Mouse (Mus musculus) CH12.LX (cell line): ENCODE measurements at regions not wholly inside any gene's neighbourhood (a gene's known extent, or its start where the extent isn't known, plus 50 kb on each side); places are given as distances from the start of the nearest gene placed in this dataset.

Source experiments
- DNase-seq: peaks from one replicate; pipeline ENCODE4 v3.0.0-alpha.2; 2013; ENCODE audit errors: extremely low read depth
- H3K27ac ChIP-seq: 2 replicates; pipeline ENCODE4 v1.5.1; 2012; ENCODE audit warnings: low read depth, mild to moderate bottlenecking, control low read depth, moderate library complexity; ENCODE audit not compliant: insufficient read depth
- H3K27me3 ChIP-seq: replicated peaks from 2 replicates; pipeline ENCODE3; 2012; ENCODE audit warnings: inconsistent platforms
- H3K36me3 ChIP-seq, 2 experiments: replicated peaks in 1 of 2; 2 replicates each; pipeline versions ENCODE3 to v1.6.1; 2012; ENCODE audit warnings: inconsistent platforms in 1 of 2, low read length in 1 of 2, mild to moderate bottlenecking in 1 of 2, mixed read lengths in 1 of 2, moderate library complexity in 1 of 2; ENCODE audit not compliant: control insufficient read depth in 1 of 2, insufficient read depth in 1 of 2
- H3K4me1 ChIP-seq, 2 experiments: 2 replicates each; pipeline ENCODE4 v1.6.1; 2012; ENCODE audit warnings: inconsistent platforms in 1 of 2, moderate library complexity in 1 of 2; ENCODE audit not compliant: insufficient read depth in 2 of 2, control insufficient read depth in 1 of 2
- H3K4me2 ChIP-seq: 2 replicates; pipeline ENCODE4 v1.6.1; 2012; ENCODE audit warnings: low read depth, mild to moderate bottlenecking, control low read depth; ENCODE audit not compliant: poor library complexity, insufficient read depth, severe bottlenecking
- H3K4me3 ChIP-seq, 3 experiments: fragments of 150-350 bp in 1 of 3; sonication (generic) in 1 of 3; replicated peaks in 1 of 3; 2 replicates each; pipeline versions ENCODE3 to v1.5.1; 2011 to 2012; ENCODE audit warnings: low read depth in 2 of 3, low read length in 2 of 3, mild to moderate bottlenecking in 2 of 3, moderate library complexity in 2 of 3, control low read depth in 1 of 3, improper control_type of control experiment in 1 of 3, inconsistent platforms in 1 of 3, mixed read lengths in 1 of 3; ENCODE audit not compliant: poor library complexity in 1 of 3
- H3K79me2 ChIP-seq: replicated peaks from 2 replicates; pipeline ENCODE4 v1.6.1; 2012; ENCODE audit warnings: mild to moderate bottlenecking, moderate library complexity; ENCODE audit not compliant: control insufficient read depth, poor library complexity, insufficient read depth, severe bottlenecking; ENCODE audit errors: extremely low read depth
- H3K9ac ChIP-seq: 2 replicates; pipeline ENCODE4 v1.6.1; 2012; ENCODE audit warnings: low read depth, mild to moderate bottlenecking, control low read depth, moderate library complexity; ENCODE audit not compliant: insufficient read depth
- H3K9me3 ChIP-seq: replicated peaks from 2 replicates; pipeline ENCODE3; 2012; ENCODE audit warnings: low read length, inconsistent platforms, mixed read lengths
- CHD1 ChIP-seq: IDR thresholded peaks from 2 replicates; pipeline ENCODE4 v1.6.1; 2012; ENCODE audit warnings: low read depth, low read length, improper control_type of control experiment, inconsistent platforms
- E2F4 ChIP-seq: IDR thresholded peaks from 2 replicates; pipeline ENCODE4 v1.6.1; 2011; ENCODE audit warnings: low read depth, low read length, improper control_type of control experiment; ENCODE audit not compliant: insufficient replicate concordance
- GABPA ChIP-seq: IDR thresholded peaks from 2 replicates; pipeline ENCODE4 v1.6.1; 2012; ENCODE audit warnings: low read depth, low read length, improper control_type of control experiment, inconsistent platforms; ENCODE audit not compliant: insufficient replicate concordance
- HCFC1 ChIP-seq: IDR thresholded peaks from 2 replicates; pipeline ENCODE4 v1.6.1; 2012; ENCODE audit warnings: low read depth, mild to moderate bottlenecking, inconsistent platforms, low read length, improper control_type of control experiment
- IRF4 ChIP-seq: IDR thresholded peaks from 2 replicates; pipeline ENCODE4 v1.6.1; 2014; ENCODE audit warnings: low read depth, mild to moderate bottlenecking, inconsistent platforms, low read length, improper control_type of control experiment
- JUN ChIP-seq: IDR thresholded peaks from 2 replicates; pipeline ENCODE4 v1.6.1; 2011; ENCODE audit warnings: low read depth, mild to moderate bottlenecking, low read length, improper control_type of control experiment, moderate library complexity; ENCODE audit not compliant: insufficient read depth
- MAFK ChIP-seq: IDR thresholded peaks from 2 replicates; pipeline ENCODE4 v1.6.1; 2011; ENCODE audit warnings: low read length, improper control_type of control experiment; ENCODE audit not compliant: insufficient replicate concordance
- MAZ ChIP-seq: IDR thresholded peaks from 2 replicates; pipeline ENCODE4 v1.6.1; 2012; ENCODE audit warnings: low read depth, mild to moderate bottlenecking, inconsistent platforms, low read length, improper control_type of control experiment, moderate library complexity
- MYC ChIP-seq: IDR thresholded peaks from 2 replicates; pipeline ENCODE4 v1.6.1; 2011; ENCODE audit warnings: low read depth, mild to moderate bottlenecking, improper control_type of control experiment, low read length
- NELFE ChIP-seq: IDR thresholded peaks from 2 replicates; pipeline ENCODE4 v1.6.1; 2011; ENCODE audit warnings: low read depth, low read length, improper control_type of control experiment
- PAX5 ChIP-seq: IDR thresholded peaks from 2 replicates; pipeline ENCODE4 v1.6.1; 2012; ENCODE audit warnings: low read length, inconsistent platforms, mixed read lengths
- POLR2A ChIP-seq: IDR thresholded peaks from 2 replicates; pipeline ENCODE4 v1.6.1; 2011; ENCODE audit warnings: low read depth, mild to moderate bottlenecking, improper control_type of control experiment, low read length
- POLR2AphosphoS2 ChIP-seq: IDR thresholded peaks from 2 replicates; pipeline ENCODE4 v1.6.1; 2011; ENCODE audit warnings: low read depth, low read length, improper control_type of control experiment
- RAD21 ChIP-seq: IDR thresholded peaks from 2 replicates; pipeline ENCODE4 v1.6.1; 2011; ENCODE audit warnings: low read depth, mild to moderate bottlenecking, low read length, improper control_type of control experiment, moderate library complexity
- RCOR1 ChIP-seq: conservative IDR thresholded peaks from 2 replicates; pipeline ENCODE4 v1.6.1; 2012; ENCODE audit warnings: low read depth, mild to moderate bottlenecking, inconsistent platforms, low read length, improper control_type of control experiment
- SMC3 ChIP-seq: IDR thresholded peaks from 2 replicates; pipeline ENCODE4 v1.6.1; 2011; ENCODE audit warnings: low read depth, low read length, improper control_type of control experiment
- TCF12 ChIP-seq: IDR thresholded peaks from 2 replicates; pipeline ENCODE4 v1.6.1; 2014; ENCODE audit warnings: low read depth, mild to moderate bottlenecking, inconsistent platforms, low read length, improper control_type of control experiment
- USF1 ChIP-seq: IDR thresholded peaks from 2 replicates; pipeline ENCODE4 v1.6.1; 2014; ENCODE audit warnings: low read depth, mild to moderate bottlenecking, inconsistent platforms, low read length, improper control_type of control experiment
- USF2 ChIP-seq: conservative IDR thresholded peaks from 2 replicates; pipeline ENCODE4 v1.6.1; 2011; ENCODE audit warnings: low read depth, low read length, improper control_type of control experiment
- dilution Hi-C: fragments of 300-500 bp; cut with MboI; formaldehyde crosslinking; loops from 2 replicates; pipeline ENCODE4 v1.14.3; 2020; ENCODE audit warnings: low sequenced_read_pairs; ENCODE audit not compliant: extremely low pct_unique_long_range_greater_than_20kb, extremely low pct_ligation_motif_present
- in situ Hi-C: fragments of 300-500 bp; cut with MboI; formaldehyde crosslinking; loops from 3 replicates; pipeline ENCODE4 v1.14.3; 2019; ENCODE audit warnings: low sequenced_read_pairs, low pct_ligation_motif_present, low pct_unique_long_range_greater_than_20kb, mixed read lengths

DNA sequence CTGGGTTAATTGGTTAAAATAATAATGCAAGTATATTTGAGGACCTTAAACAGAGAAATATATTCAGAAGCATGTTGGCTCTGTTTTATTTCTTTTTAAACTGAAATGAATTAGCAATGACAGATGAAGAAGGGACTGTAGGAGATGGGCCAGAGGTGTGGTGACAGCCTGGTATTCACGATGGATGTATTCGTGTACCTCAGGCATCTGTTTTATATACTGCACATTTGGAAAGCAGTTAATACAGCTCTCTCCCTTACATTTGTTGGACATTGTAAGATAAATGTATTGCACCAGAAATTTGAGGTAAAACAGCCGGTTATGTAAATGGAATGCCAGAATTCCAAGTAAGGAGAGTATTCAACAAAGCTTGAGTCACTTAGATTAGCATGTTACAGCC lies 88.6 kb downstream of the 4933402N22Rik start:
- Histone ChIP-seq H3K36me3 (no peaks in the 10 kb centered on the region), H3K9ac (no peak overlapping the region), H3K4me1 (no peaks in the 10 kb centered on the region), H3K27me3 (no peaks in the 10 kb centered on the region), H3K27ac (no peak overlapping the region), H3K4me3 (no peak overlapping the region), H3K79me2 (no peaks in the 10 kb centered on the region), H3K4me2 (no peak overlapping the region), H3K9me3 (peaks cover 2% of the 10 kb centered on the region)
- TF ChIP-seq MYC (no peak), TCF12 (no peak), USF1 (no peak), SMC3 (no peak), E2F4 (no peak), RAD21 (no peak), MAZ (no peak), IRF4 (no peak), NELFE (no peak), POLR2AphosphoS2 (no peak), MAFK (no peak), PAX5 (no peak), JUN (no peak), POLR2A (no peak)
- DNase-seq: no peak
- dilution Hi-C loops (no loop called here), in situ Hi-C loops (no loop called here)

DNA sequence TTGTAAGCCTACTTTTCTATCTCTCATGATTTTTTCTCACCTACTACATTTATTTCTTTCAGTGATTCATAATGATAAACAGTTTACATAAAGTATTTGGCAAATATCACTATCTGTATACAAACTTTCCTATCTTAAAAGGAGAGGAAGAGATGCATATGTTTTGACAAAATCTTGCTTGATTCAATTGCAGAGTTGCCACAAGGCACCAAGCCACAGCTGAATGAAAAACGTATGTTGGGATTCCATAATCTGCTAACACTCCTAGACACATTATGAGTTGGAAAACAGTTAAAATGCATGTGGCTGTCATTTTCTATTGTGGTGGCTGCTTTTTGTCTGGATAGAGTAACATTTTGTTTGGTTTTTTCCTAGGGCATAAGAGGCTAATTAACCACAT lies 98.5 kb downstream of the 4933402N22Rik start:
- Histone ChIP-seq H3K9me3 (no peaks in the 10 kb centered on the region), H3K36me3 (no peaks in the 10 kb centered on the region), H3K27ac (no peak overlapping the region), H3K4me3 (no peak overlapping the region), H3K4me1 (no peaks in the 10 kb centered on the region), H3K4me2 (no peak overlapping the region), H3K79me2 (no peaks in the 10 kb centered on the region), H3K9ac (no peak overlapping the region), H3K27me3 (no peaks in the 10 kb centered on the region)
- DNase-seq: no peak
- dilution Hi-C loops: no loop called here
- in situ Hi-C loops: no loop called here
- TF ChIP-seq USF1: no peak
- TF ChIP-seq HCFC1: no peak
- TF ChIP-seq USF2: no peak
- no peak for TF ChIP-seq RCOR1
- no peak for TF ChIP-seq PAX5
- no peak for TF ChIP-seq CHD1
- no peak for TF ChIP-seq GABPA
- no peak for TF ChIP-seq TCF12
